Mouse (Mus musculus) CH12.LX (cell line): ENCODE results near the gene Arhgef3.

Experiments
- CHD2 ChIP-seq: IDR thresholded peaks from 2 replicates; pipeline ENCODE4 v1.6.1; 2011; ENCODE audit warnings: low read length, improper control_type of control experiment
- CTCF ChIP-seq, 2 experiments: IDR thresholded peaks in 1 of 2; conservative IDR thresholded peaks in 1 of 2; 2 replicates each; pipeline ENCODE4 v1.5.1; 2011 to 2012; ENCODE audit warnings: low read depth in 2 of 2, low read length in 2 of 2, improper control_type of control experiment in 1 of 2, inconsistent platforms in 1 of 2, mild to moderate bottlenecking in 1 of 2, moderate library complexity in 1 of 2
- MEF2A ChIP-seq: IDR thresholded peaks from 2 replicates; pipeline ENCODE4 v1.6.1; 2014; ENCODE audit warnings: low read depth, mild to moderate bottlenecking, inconsistent platforms, low read length, improper control_type of control experiment, borderline replicate concordance
- SIN3A ChIP-seq: IDR thresholded peaks from 2 replicates; pipeline ENCODE4 v1.6.1; 2012; ENCODE audit warnings: low read length, improper control_type of control experiment, inconsistent platforms

DNA sequence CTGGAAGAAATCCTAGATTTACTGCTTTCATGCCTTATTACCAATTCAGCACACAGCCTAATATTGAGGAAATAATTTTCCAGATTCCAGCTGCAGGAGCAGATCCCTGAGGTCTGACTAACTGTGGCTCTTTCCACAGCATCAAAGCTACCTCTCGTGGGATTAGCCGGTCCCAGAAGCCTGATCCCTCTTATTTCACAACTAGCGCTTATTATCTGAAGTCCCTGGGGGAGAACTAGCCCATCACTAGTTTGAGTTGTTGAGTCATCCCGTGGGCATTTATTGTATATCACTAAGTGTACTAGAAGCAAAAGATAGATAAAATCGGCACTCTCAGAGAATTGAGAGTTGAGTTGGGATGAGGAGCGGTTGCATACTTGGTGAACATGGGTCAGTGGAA lies 41.3 kb downstream of the Arhgef3 start:
- no peak for TF ChIP-seq MEF2A
- no peak for TF ChIP-seq SIN3A
- no peak for TF ChIP-seq CHD2
- no peak for TF ChIP-seq CTCF (conservative IDR thresholded peaks at IDR 0.05 in 1 of 2, IDR thresholded peaks at IDR 0.05 in 1 of 2; ENCODE audit: low read depth in 2 of 2, low read length in 2 of 2)
